Mouse (Mus musculus): ENCODE results near the gene Ski.

Gene Ski

DNA sequence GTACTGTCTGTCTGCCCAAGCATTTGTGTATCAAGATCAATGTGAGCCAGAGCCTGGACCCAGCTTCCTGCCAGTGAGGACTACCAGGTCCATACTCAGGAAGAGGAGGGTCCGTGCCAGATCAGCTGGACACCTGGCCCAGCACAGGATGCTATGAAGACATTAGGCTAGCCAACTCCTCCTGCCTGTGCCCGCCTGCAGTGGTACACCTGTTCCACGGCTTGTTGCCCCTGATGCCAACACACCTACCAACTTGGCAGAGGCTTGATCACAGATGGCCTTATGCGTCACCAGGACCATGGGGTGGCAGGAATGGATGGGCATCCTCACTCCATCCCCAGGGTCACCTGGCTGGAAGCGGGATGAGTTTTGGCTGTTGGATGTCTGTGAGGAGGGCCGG, 69.9 kb downstream of the Ski start:
- in situ Hi-C loops (cut with MboI, MseI) = loop anchor here (10.0 kb wide), 1 partner anchor 62 kb away; no protein-coding TSS in a partner anchor

- in situ Hi-C loops (cut with MboI, MseI) = loop anchor here (10.0 kb wide), 1 partner anchor 63 kb away; no protein-coding TSS in a partner anchor
Measured at GRCm38 (mm10) chr4:155151845-155152244, 70.5 kb downstream of the Ski start.

DNA sequence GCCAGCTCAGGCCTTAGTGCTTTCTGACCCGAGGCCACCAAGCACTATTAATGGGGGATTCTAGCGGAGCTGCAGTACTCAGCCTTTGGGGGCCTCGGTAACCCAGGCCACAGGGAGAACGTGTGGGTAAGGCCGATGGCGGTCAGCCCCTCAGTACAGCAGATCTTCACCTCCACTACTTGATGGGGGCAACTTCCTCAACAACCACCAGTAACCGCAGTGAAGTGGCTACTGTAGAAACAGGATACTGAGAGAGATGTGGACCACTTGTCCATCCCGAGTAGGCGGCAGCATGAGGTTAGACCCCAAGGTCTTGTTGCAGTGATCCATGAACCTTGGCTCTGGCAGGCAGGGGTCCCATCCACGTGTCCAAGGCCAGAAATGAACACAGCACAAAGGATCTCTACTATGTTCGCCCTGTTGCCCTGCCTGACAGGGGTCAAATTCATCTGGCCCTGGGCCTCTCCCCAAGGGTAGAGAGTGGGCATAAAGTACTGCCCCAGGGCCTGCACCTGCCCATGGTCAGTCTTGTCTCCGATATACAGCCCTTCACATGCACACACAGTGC, 71.1 kb downstream of the Ski start:
- in situ Hi-C loops (cut with MboI, MseI) = loop anchor here (10.0 kb wide), 1 partner anchor 63 kb away; no protein-coding TSS in a partner anchor

DNA sequence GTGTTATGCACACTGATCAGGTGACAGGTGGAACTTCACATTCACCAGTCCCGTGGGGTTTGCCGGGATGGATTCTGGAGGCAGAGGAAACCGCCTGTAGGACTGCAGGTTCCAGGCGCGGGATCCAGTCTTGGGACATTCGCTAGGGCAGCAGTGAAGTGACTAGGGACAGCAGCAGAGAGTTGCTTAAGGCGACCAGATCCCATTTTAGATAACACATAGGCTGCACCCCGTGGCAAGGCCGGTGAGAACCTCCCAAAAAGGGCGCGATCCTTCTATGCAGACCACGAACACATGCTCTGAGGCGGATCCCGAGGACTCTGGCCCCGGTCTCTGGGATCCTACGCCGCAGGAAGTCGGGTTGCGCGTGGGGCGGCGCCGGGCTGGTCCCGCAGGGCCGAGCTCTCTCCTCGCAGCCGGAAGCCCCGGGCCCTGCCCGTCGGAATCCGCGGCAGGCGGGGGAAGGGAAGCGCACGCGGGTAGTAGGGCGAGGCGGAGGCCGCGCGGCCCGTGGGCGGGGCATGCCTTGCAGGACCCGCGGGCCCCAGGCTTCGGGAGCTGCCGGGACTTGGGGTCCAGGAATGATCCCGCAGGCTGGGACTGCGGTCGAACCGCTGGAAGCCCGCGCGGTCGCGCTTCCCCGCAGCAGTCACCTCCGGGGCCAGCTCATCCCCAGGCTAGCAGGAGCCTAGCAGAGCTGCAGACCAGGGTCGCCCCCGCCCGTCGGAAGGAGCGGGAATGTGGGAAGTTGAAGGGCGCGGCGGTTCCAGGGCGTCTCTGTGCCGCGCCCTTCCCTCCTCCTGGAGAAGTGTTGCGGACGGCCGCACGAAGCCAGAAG, 71.9 kb downstream of the Ski start:
- in situ Hi-C loops (cut with MboI, MseI) = loop anchor here (10.0 kb wide), 1 partner anchor 64 kb away; no protein-coding TSS in a partner anchor

DNA sequence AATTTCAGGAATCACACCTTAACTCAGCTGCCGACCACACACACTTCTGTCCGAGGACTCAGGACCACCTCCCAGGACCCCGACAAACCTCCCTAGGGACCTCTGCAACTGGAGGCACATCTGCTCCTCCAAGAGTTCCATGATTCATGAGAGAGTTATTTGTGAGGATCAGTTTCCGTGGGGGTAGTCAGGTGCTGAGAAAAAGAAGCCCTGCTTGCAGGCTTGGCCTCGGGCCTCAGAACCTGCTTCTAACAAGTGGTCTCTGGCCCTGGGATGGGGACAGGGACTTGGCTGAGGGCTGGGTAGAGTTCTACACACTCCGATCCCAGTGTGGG, 72.5 kb downstream of the Ski start:
- in situ Hi-C loops (cut with MboI, MseI) = loop anchor here (10.0 kb wide), 1 partner anchor 65 kb away; no protein-coding TSS in a partner anchor

DNA sequence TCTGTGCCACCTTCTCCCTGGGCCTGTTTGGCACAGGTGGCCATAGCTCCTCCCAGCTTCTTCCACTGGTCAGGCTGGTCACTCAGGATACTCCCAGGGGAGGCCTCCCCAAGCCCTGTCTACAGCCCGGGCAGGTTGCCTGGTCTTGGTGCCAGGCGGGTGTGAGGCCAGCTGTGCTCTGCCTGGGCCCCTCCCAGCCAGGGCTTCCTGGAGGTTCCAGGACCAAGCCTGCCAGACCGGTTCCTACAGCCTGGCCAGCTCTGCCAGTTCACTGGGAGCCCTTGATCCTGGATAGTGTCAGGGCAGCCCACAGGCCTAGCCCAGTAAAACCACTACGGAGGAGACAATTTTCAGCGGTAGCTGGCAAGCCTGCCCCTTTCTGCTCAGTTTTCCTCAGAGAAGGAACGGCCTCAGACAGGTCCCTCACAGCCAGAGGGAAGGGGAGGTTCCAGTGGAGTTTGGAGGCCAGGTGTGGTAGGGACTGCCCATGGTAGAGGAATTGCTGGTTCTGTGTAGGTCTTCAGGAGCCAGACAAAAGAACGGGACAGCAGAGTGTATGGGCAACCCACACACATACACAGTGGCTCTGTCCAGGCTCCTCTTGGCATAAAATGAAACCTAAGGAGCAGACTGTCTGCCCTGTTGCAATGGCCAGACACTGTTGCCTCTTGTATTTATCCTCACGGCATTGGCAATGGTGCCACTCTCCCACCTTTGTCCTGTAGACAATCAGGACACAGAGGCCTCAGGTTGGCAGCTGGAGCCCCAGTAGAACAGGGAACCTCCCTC, 73.3 kb downstream of the Ski start:
- in situ Hi-C loops (cut with MboI, MseI) = no loop called here

DNA sequence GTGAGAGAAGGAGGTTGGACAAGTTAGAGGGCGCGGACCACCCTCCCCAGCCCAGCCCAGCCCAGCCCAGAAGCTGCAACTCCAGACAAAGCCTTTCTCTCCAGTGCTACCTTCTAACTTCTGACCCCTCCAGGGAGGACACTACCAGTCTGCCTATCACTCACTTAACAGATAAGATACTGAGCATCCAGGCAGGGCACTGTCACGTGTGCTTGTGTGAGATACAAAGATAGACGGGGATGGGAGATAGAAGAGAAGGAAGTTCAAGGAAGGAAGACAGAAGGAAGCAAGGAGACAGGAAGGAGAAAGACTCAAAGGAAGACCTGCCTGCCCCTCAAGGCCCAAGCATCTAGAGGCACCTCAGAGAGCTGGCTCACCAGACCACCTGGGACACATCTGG, 73.9 kb downstream of the Ski start:
- in situ Hi-C loops (cut with MboI, MseI) = no loop called here

DNA sequence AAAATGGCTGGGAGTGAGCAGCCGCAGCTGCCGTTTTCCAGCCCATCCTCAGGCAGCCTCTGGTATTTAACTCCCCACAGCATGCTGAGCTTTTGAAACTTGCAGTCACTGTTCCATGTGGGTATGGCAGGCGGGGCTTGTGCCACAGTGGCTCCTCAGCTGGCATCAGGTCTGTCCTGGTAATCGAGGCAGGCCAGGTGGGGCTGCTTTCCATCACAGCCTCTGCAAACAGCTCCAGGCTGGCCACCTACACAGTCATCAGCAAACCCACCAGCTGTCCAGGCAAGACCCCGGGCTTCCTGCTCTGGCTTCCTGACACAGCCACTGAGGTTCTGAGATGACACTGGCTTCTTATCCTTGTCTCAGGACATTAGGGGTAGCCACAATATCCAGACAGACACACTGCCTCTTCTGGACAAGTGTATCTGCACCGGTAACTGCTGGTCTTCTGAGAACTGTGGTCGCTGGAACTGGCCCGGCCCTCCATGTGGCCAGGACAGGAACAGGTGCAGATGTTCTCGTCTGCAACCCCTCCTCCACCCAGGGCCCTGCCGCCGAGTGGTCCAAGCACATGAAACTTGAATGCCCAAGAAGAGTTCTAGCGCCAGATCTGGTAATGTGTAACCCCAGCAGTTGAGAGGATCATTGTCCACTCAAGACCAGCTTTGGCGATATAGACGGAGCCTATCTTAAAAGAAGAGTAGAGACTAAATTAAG, 76.1 kb downstream of the Ski start:
- in situ Hi-C loops (cut with MboI, MseI) = no loop called here

GRCm38 (mm10) chr4:155144548-155145180, 77.7 kb downstream of the Ski start:
- in situ Hi-C loops (cut with MboI, MseI) = no loop called here

DNA sequence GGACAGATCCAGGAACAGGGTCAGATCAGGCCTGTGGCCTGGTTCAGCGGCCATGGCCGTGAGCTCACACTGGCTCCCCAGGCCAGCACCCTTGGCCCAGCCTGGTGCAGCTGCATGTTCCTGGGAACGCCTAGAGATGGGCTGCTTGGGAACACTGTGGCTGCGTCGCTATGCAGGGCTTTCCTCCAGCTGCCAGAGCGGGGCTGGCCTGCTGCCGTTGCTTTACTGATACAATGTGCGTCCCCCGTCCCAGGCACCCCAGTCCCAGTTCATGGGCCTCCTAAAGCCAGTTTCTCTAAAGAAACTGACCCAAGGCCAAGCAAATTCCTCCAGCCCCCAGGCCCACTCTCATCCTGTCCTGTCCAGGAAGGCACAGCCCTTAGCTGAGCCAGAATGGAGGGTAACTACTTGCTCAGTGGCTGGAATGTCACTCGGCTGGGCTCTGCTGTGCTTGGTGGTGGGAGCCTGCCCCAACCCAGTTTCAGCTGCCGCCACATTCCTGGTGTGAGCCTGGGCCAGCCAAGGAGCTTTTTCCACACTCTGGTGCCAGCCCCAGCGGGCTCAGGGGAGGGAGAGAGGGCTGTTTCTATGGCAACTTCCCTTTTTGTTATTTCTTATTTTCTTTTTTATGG, 78.4 kb downstream of the Ski start:
- in situ Hi-C loops (cut with MboI, MseI) = no loop called here

DNA sequence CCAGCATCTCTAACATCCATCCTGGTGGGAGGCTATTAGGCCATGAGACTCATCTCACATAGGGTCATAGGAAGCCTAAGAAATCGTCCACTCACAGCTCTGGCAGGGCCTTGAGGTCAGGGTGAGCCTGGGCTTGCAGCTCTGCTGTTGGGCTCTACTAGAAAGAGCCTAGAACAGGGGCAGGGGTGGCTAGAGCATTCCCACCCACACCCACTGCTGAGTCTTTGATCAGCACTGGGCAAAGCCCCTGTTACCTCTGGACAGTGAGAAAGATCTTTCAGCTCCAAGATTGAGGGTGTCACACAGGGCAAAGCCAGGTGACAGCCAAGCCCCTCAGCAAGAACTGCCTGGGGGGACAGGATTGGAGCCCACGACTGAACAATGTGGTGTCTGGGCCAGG, 79.0 kb downstream of the Ski start:
- in situ Hi-C loops (cut with MboI, MseI) = no loop called here

DNA sequence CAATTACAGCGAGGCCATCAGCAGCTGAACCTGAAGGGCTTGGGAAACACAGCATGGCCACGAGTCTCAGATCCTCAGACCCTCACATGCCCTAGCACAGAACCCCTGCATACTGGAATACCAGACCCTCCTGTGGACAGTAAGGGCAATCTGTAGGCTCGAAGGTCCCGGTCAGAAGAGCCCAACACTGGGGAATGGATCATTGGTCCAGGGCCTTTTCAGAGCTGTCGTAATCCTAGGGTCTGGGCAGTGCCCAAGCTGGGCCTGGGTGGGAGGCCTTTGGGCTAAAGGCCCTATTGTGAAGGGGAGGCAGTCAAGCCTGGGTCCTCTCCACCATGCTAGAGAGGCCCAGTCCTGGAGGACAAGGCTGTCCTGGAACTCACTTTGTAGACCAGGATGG, 79.6 kb downstream of the Ski start:
- in situ Hi-C loops (cut with MboI, MseI) = no loop called here

DNA sequence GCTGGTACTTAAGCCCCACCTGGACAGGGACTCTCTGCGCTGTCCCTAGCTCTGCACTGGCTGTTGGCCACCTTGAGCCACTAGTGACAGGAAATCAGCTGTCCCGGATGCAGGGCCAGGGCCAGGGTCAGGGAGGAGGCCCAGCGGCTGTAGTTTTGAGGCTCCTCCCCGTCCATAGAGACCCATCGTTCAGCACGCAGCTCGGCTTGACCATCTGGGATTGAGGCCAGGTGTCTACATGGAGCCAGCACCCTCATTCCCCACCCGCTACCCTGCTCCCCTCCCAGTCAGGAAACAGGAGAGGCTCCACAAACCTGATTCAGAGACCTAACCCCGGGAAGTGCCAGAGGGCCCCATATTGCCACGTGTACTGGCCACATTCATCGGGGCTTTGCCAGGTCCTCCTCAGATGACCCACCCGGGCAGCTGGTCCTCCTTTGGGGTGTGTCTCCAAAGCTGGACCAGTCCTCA, 81.6 kb downstream of the Ski start:
- in situ Hi-C loops (cut with MboI, MseI) = no loop called here

DNA sequence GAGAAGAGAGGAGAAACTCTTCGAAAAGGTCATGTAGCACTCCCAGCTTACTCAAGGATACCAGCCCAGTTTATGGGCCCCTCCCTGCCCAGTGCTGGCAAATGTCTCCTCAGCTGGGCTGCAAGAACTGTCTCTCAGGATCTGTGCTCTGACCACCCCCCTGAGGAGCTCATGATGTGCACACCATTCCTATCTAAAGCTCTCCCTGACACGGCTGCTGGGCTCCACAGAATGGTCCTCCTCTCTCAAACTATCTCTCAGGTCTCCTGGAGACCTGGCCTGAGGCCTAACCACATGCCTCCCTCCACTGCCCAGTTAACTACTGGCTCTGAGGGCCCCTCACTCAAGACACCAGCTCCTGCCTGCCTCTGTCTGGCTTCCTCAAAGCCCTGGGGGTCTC, 82.2 kb downstream of the Ski start:
- in situ Hi-C loops (cut with MboI, MseI) = no loop called here

DNA sequence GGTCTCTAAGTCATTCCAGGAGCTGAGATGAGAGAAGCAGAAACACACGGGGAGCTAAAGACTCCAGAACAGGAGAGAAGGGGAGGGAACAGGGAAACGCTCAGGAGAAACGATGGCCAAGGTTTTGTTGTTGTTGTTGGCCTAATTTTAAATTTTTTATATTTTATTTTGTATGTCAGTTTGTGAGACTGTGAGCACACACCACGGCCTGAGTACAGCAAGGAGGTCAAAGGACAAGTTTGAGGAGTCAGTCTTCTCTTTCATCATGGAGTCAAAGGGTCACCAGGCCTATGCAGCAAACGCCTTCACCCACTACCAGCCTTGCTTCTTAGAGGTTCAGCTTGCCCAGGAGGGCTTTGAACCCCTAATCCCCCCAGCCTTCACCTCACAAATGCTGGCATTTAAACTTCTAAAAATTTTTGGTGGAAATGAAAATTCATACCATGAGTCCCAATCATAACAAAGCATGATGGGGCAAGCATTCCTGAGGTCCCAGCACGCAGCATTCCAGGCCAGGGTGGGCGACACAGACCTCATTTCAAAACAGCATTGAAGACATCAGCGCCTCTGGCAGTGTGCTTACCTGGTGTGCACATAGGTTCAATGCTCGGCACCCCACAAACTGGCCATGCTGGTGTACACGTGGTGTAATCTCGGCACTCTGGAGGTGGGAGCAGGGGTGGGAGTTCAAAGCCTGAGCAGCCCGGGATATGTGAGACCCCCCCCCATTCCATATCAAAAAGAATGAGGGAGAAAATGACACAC, 82.9 kb downstream of the Ski start:
- in situ Hi-C loops (cut with MboI, MseI) = no loop called here

DNA sequence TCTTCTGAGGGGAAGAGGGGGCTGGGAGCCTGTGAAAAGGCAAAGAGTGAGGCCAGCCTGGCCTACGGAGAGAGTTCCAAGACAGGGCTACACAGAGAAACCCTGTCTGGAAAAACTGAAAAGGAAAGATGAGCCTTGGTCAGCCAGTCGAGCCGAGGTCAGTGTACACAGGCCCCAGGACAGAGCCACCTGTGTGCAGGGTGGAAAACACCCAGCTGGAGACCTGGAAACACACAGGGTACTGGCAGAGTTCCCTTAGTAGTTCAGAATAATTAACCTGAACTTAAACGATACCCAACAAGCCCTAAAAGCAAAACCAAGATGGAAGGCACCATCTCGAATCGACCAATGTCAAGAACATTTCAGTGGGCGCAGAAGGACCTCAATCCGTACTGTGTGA, 83.9 kb downstream of the Ski start:
- in situ Hi-C loops (cut with MboI, MseI) = no loop called here

DNA sequence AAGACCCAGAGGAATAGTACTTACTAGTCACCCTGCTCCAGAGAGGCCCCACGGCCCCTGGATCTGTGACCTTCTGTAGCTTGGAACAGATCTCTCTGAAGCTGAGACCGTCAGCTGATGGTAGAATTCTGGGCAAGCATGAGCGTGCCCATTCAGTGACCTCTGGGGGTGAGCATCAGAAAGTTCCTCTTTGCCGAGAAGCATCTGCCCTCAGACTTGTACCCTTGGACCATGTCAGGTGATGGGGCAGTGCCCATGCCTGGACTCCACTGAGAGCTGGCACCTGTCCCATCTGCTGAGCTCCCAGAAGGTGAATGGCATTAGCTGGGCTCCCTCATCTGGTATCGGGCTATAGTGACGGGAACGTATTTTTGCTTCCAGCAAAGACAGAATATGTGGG, 84.5 kb downstream of the Ski start:
- in situ Hi-C loops (cut with MboI, MseI) = no loop called here

DNA sequence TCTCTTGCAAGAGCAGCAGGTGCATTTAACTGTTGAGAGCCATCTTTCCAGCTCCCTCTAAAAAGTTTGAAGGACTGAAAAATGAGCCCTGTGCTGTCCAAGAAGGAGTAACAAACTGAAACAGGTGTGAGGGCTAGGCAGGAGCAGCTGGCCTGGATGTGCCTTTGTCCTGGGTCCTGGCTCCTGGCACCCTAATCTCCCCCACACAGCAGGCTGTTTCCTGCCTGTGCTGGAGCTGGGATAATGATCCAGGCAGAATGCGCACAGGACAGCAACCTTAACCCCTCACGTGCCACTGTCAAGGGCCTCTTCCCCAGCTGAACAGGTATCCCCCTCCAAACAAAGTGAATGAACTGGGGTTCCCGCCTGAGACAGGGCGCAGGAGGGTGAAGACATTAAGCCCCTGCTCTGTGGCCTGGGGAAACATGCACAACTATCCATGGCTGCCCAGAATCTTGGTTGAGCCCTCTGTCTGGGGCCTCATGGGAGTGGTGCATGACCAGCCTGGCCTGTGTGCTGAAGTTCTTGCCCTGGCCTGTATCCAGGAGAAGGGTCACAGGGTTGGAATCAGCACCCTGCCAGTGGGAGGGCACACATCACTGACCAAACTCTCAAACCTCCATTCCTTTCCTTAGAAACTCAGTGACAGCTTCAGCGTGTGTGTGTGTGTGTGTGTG, 86.3 kb downstream of the Ski start:
- in situ Hi-C loops (cut with MboI, MseI) = no loop called here

GRCm38 (mm10) chr4:155134686-155135172, 87.7 kb downstream of the Ski start:
- in situ Hi-C loops (cut with MboI, MseI) = no loop called here
